Mouse (Mus musculus): ENCODE measurements around the gene Ap1g1. TPM values are rescaled to one million over a fixed set of nuclear protein-coding genes. Genes with fewer than 3 reads are reported as not detected.
"Not testable (repeated sequence)": the region's sequence is repeated elsewhere in the genome, so short reads cannot be mapped to it uniquely, and the experiment has no call there.

The Ap1g1 gene
- 106 and 107 TPM in 2 replicates for total RNA-seq (2017)

DNA sequence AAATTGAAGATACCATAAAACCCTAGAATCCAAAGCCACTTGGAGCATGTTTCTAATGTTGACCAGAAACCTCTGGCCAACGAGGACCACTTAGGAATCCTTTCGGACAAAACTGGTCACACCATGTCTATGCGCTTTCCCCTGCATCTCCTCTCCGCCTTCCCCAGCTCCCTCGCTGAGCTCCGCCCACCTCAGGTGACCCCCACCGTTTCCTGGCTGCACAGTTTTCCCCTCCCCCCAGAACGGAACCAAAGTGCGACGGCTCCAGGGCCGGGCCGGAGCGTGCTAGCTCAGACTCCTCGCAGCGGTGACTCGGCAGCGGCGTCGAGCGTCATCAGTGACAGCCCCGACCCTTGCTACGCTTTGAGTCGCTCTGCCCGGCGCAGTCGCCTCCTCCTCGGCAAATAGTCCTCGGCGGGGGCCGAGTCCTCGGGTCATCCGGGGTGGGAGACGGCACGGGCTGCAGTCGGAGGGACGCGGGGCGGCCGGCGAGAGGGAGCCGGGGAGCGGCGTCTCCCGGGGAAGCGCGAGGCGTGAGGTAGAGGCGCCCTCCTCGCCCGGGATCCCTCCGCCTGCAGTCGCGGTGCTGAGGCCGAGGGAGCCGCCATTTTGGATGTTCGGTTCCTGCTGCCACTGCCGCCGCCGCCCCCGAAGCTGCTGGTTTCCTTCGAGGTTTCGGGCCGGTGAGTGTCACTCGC, at the start of gene Ap1g1:
Gene Ap1g1 (plus strand): TSS at position 275 of the 698 bp plus-strand sequence.
- peak; percentile 98 for ATAC-seq (ENCODE audit: extremely low read depth, insufficient number of reproducible peaks, low FRiP score, poor library complexity, severe bottlenecking)

- no peak for ATAC-seq (ENCODE audit: extremely low read depth, insufficient number of reproducible peaks, low FRiP score, poor library complexity, severe bottlenecking)
Measured at GRCm38 (mm10) chr8:109731012-109731411, 47.3 kb upstream of the Ap1g1 start.

- no peak for ATAC-seq (ENCODE audit: extremely low read depth, insufficient number of reproducible peaks, low FRiP score, poor library complexity, severe bottlenecking)
Measured at GRCm38 (mm10) chr8:109734018-109734417, 44.3 kb upstream of the Ap1g1 start.

GRCm38 (mm10) chr8:109736819-109737218, 41.5 kb upstream of the Ap1g1 start:
- no peak for ATAC-seq (ENCODE audit: extremely low read depth, insufficient number of reproducible peaks, low FRiP score, poor library complexity, severe bottlenecking)

GRCm38 (mm10) chr8:109737237-109738048, 40.9 kb upstream of the Ap1g1 start, which contains the start of gene Atxn1l:
Atxn1l (minus strand) TSS chr8:109737739.
- peak; percentile 89 for ATAC-seq (ENCODE audit: extremely low read depth, insufficient number of reproducible peaks, low FRiP score, poor library complexity, severe bottlenecking)

DNA sequence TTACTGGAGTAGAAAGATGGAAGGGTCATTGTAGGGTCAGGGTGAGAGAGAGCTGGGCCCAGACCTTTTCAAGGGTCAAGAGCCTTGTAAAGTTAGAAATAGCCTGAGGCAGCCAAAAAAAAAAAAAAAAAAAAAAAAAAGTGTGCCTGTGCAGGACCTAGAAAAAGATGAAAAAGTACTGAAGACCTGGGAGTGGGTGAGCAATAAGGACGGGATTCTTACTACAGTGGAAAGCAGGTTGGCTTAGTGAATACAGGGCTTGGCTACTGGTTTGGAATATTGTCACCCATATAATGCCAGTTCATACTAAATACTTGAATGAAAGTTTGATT, 40.3 kb upstream of the Ap1g1 start:
- ATAC-seq (ENCODE audit: extremely low read depth, insufficient number of reproducible peaks, low FRiP score, poor library complexity, severe bottlenecking) = no peak

- ATAC-seq (ENCODE audit: extremely low read depth, insufficient number of reproducible peaks, low FRiP score, poor library complexity, severe bottlenecking) = no peak
Measured at GRCm38 (mm10) chr8:109747468-109748199, 30.7 kb upstream of the Ap1g1 start.

GRCm38 (mm10) chr8:109750274-109750673, 28.1 kb upstream of the Ap1g1 start:
- ATAC-seq (ENCODE audit: extremely low read depth, insufficient number of reproducible peaks, low FRiP score, poor library complexity, severe bottlenecking) = no peak

GRCm38 (mm10) chr8:109750699-109751098, 27.7 kb upstream of the Ap1g1 start:
- ATAC-seq (ENCODE audit: extremely low read depth, insufficient number of reproducible peaks, low FRiP score, poor library complexity, severe bottlenecking) = peak; percentile 99

DNA sequence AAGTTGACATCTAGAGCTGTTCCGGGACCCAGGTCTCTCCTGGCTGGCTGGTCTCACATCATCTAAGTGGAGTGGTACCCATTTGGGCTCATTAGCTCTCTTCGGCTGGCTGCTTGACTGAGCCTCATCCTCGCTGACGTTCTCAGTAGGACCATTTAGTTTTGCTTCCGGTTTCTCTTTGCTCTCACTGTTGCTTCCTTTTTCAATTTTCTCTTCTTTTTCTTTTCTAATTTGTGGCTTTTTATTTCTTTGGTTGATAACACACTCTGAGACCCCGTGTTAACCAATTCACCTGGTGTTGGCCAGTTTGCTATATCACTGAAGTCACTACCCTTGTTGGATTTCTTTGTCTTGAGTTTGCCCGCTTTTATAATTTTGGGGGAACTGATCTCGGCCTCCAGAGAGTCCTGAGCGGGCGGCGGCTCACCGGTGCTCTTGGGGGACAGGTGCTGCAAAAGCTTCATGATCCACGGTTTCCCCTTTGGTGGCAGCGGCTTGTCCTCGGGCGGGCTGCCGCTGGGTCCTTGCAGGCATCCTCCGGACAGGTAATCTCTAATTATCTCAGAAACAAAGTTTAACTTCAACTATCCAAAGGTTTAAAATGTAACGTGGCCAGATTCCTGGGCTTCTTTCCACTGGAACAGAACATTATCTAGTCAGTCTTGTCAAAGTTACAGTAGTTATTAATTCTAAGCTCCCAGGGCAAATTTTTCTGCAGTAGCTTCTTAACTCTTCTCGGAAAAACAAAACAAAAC, 26.4 kb upstream of the Ap1g1 start:
- no peak for ATAC-seq (ENCODE audit: extremely low read depth, insufficient number of reproducible peaks, low FRiP score, poor library complexity, severe bottlenecking)

- ATAC-seq (ENCODE audit: extremely low read depth, insufficient number of reproducible peaks, low FRiP score, poor library complexity, severe bottlenecking) = no peak
Measured at GRCm38 (mm10) chr8:109754696-109755095, 23.7 kb upstream of the Ap1g1 start.

- ATAC-seq (ENCODE audit: extremely low read depth, insufficient number of reproducible peaks, low FRiP score, poor library complexity, severe bottlenecking) = not testable (repeated sequence)
Measured at GRCm38 (mm10) chr8:109755554-109755953, 22.8 kb upstream of the Ap1g1 start.

DNA sequence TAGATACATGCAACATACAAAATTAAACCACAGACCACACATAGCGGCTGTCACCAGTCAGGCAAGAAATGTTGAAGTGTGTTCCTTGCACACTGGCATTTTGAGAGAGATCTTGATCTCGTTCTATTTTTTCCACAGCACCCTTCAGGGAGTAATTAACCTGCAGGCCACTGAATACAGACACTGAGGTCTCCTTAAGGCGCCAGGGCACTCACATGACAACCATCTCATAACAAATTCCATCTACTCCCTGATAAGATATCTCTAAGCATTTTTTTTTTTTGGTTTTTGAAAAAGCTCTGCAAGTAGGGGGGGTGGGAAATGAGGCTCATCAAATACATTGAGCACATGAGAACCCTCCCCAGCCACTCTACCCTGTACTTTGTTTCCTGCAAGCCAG, 21.5 kb upstream of the Ap1g1 start:
- no peak for ATAC-seq (ENCODE audit: extremely low read depth, insufficient number of reproducible peaks, low FRiP score, poor library complexity, severe bottlenecking)

DNA sequence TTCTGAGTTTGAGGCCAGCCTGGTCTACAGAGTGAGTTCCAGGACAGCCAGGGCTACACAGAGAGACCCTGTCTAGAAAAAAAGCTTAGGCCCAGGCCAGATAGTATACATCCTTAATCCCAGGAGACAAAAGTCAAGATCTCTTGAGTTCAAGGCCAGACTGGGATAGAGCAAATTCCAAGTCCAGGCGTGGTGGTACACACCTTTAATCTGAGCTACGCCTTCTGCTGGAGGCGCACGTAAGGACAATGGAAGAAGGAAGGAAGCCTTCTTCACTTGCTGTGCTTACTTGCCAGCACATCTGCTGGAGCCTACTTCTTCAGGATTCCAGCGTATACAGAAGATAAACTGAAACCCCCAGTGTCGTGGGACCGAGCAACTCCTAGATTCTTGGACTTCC, 18.9 kb upstream of the Ap1g1 start:
- ATAC-seq (ENCODE audit: extremely low read depth, insufficient number of reproducible peaks, low FRiP score, poor library complexity, severe bottlenecking) = no peak

- ATAC-seq (ENCODE audit: extremely low read depth, insufficient number of reproducible peaks, low FRiP score, poor library complexity, severe bottlenecking) = no peak
Measured at GRCm38 (mm10) chr8:109760221-109760620, 18.1 kb upstream of the Ap1g1 start.

DNA sequence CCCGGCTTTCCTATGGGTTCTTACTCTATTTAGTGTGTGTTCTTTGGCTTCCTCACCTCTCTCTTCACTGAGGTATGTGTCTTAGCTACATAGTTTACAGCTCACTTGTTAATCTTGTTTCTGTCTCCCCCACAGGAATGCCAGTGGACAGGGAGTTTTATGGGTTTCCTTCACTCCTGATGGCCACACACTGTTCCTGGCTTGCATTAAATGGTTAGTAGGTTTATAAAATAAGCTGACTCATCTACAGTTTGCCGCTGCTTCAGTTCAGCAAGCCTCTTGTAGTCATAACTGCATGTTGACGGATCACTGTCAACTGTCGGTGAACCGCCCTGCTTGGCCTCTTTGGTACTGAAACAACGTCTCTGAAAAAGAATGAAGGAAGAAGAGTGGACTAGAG, 14.3 kb upstream of the Ap1g1 start:
- no peak for ATAC-seq (ENCODE audit: extremely low read depth, insufficient number of reproducible peaks, low FRiP score, poor library complexity, severe bottlenecking)

GRCm38 (mm10) chr8:109766081-109766480, 12.3 kb upstream of the Ap1g1 start:
- no peak for ATAC-seq (ENCODE audit: extremely low read depth, insufficient number of reproducible peaks, low FRiP score, poor library complexity, severe bottlenecking)

DNA sequence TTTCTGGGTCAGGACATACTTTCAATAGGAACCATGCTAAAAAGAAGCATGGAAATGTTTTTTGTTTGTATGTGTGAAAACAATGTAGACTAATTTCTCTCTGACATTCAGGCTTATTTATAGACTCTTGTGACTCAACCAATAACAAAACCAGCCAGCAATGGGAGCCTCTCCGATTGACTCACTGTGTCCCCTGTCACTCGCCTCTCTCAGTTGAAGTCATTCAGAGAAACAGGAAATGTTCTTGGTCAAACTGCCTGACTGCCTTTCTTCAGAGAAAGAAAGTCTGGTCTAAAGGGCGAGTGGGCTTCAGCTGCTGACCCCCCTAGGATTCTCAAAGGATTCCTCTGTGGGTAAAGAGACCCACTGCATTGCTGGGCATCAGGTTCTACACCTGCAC, 5.2 kb upstream of the Ap1g1 start:
- ATAC-seq (ENCODE audit: extremely low read depth, insufficient number of reproducible peaks, low FRiP score, poor library complexity, severe bottlenecking) = no peak

- no peak for ATAC-seq (ENCODE audit: extremely low read depth, insufficient number of reproducible peaks, low FRiP score, poor library complexity, severe bottlenecking)
Measured at GRCm38 (mm10) chr8:109777851-109778250, 503 bp upstream of the Ap1g1 start.
